Mouse (Mus musculus) forebrain, embryonic 13.5 days (tissue): ENCODE measurements at regions not wholly inside any gene's neighbourhood (a gene's known extent, or its start where the extent isn't known, plus 50 kb on each side); places are given as distances from the start of the nearest gene placed in this dataset.

Source experiments
- ATAC-seq: fragments of 200-750 bp; cut with Nextera tagmentation; 2 replicates; pipeline ENCODE4 v1.8.0; 2017
- H3K27ac ChIP-seq: fragments of 300-500 bp; sonication (generic); 2 replicates; pipeline ENCODE4 v1.5.1; 2015; ENCODE audit warnings: inconsistent platforms, mild to moderate bottlenecking, moderate library complexity
- H3K27me3 ChIP-seq: fragments of 300-500 bp; sonication (generic); 2 replicates; pipeline ENCODE4 v1.6.1; 2015; ENCODE audit warnings: mild to moderate bottlenecking, inconsistent platforms
- H3K36me3 ChIP-seq: fragments of 300-500 bp; sonication (generic); 2 replicates; pipeline ENCODE4 v1.6.1; 2015; ENCODE audit warnings: mild to moderate bottlenecking, inconsistent platforms; ENCODE audit not compliant: poor library complexity, severe bottlenecking
- H3K4me1 ChIP-seq: fragments of 300-500 bp; sonication (generic); 2 replicates; pipeline ENCODE4 v1.6.1; 2015; ENCODE audit warnings: inconsistent platforms
- H3K4me2 ChIP-seq: fragments of 300-500 bp; sonication (generic); 2 replicates; pipeline ENCODE4 v1.6.1; 2015; ENCODE audit warnings: inconsistent platforms, mild to moderate bottlenecking, moderate library complexity
- H3K4me3 ChIP-seq: fragments of 300-500 bp; sonication (generic); 2 replicates; pipeline ENCODE4 v1.5.1; 2015; ENCODE audit warnings: mild to moderate bottlenecking, inconsistent platforms
- H3K9ac ChIP-seq: fragments of 300-500 bp; sonication (generic); 2 replicates; pipeline ENCODE4 v1.6.1; 2015; ENCODE audit warnings: mild to moderate bottlenecking, inconsistent platforms
- H3K9me3 ChIP-seq: fragments of 300-500 bp; sonication (generic); replicated peaks from 2 replicates; pipeline ENCODE4 v1.6.1; 2016; ENCODE audit warnings: inconsistent platforms
- WGBS: fragments of 180-500 bp; shearing (Covaris S2); methylation state at CpG from one replicate; pipeline ENCODE4 v1.1.7; 2015; 5-methylcytosine and 5-hydroxymethylcytosine counted together

- Histone ChIP-seq H3K4me1 (no peaks in the 10 kb centered on the region), H3K9ac (no peak overlapping the region), H3K36me3 (no peaks in the 10 kb centered on the region), H3K27ac (no peak overlapping the region), H3K27me3 (no peaks in the 10 kb centered on the region), H3K9me3 (no peaks in the 10 kb centered on the region), H3K4me2 (no peak overlapping the region), H3K4me3 (no peak overlapping the region)
- ATAC-seq: no peak
- 90% methylated on average over 6 of the region's 6 CpGs for WGBS
Measured at GRCm38 (mm10) chr2:134214748-134215328, 339.3 kb downstream of the Hao1 start.

- Histone ChIP-seq H3K36me3 (no peaks in the 10 kb centered on the region), H3K27ac (no peak overlapping the region), H3K9me3 (no peaks in the 10 kb centered on the region), H3K4me2 (no peak overlapping the region), H3K4me1 (no peaks in the 10 kb centered on the region), H3K27me3 (no peaks in the 10 kb centered on the region), H3K4me3 (no peak overlapping the region), H3K9ac (no peak overlapping the region)
- ATAC-seq: no peak
- 98% methylated on average over 1 of the region's 1 CpGs for WGBS
Measured at GRCm38 (mm10) chr2:134203252-134203651, 350.9 kb downstream of the Hao1 start.

- Histone ChIP-seq H3K9ac (no peak overlapping the region), H3K4me3 (no peak overlapping the region), H3K27ac (no peak overlapping the region), H3K4me1 (no peaks in the 10 kb centered on the region), H3K9me3 (no peaks in the 10 kb centered on the region), H3K27me3 (no peaks in the 10 kb centered on the region), H3K36me3 (no peaks in the 10 kb centered on the region), H3K4me2 (no peak overlapping the region)
- ATAC-seq: no peak
Measured at GRCm38 (mm10) chr2:134195961-134196360, 358.2 kb downstream of the Hao1 start.

- ATAC-seq: peak; percentile 86
- 40% methylated on average over 5 of the region's 5 CpGs for WGBS
- Histone ChIP-seq H3K4me2 (no peak overlapping the region), H3K36me3 (no peaks in the 10 kb centered on the region), H3K4me3 (no peak overlapping the region), H3K9ac (no peak overlapping the region), H3K27ac (no peak overlapping the region), H3K9me3 (no peaks in the 10 kb centered on the region), H3K27me3 (no peaks in the 10 kb centered on the region), H3K4me1 (peaks cover 4% of the 10 kb centered on the region; the same call in 1 of the 2 replicates)
Measured at GRCm38 (mm10) chr2:134189435-134190063, 364.6 kb downstream of the Hao1 start.
